Comparison of ENCODE assay signal across 9 mouse cellular contexts in the genomic region with DNA sequence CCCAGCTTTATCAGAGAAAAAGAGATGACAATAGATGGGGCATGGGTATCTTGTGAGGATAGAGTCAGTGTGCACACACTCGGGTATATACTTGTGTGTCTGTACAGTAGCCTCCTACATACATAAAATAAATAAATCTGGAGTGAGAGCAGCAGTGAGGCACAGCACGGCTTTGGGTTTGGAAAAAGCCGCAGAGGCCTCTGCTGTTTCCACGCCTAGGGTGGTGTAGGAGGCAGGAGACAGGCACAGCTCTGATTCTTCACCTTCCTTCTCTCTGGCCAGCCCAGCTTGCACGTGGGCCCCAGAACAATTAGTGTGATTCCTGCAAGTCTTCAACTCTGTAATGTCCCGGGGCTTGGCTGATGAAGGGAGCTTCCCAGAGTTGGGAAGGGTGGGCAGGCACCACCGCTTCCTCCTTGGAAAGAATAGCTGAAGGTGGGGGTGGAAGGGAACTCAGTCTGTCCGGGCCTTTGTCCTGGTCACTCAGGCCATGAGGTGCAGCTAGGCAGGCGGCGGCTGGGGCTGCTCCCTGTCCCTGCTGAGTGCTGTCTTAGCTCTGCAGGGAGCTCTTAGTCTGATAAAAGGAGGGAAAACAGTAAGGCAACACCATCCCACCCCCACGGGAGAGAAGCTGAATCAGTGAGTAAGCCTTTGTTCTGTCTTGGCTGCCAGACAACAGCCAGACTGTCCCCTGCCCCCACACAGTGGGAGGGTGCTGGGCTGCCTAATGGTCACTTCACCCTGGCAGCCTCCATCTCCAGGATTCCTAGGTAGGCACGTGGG. TPM values are rescaled to one million over a fixed set of nuclear protein-coding genes. Genes with fewer than 3 reads are reported as not detected.
DNase-seq lines count a peak whose midpoint lies in the region; ATAC-seq and TF ChIP-seq lines count a peak whose summit lies in the region.
"Had no signal": no experiment of that assay in that cellular context is flagged by ENCODE, and none has a peak within 500 bp of the region (broad histone marks: within the 10 kb centered on the region; RNA-seq: fewer than 3 reads in every experiment).

No protein-coding gene starts in this region.

- peak; percentile 77 for ATAC-seq in forebrain, embryonic 11.5 days (replicated peaks; ENCODE audit: low FRiP score)
- peak; percentile 78 for ATAC-seq in hindbrain, embryonic 12.5 days (ENCODE audit: low FRiP score)
- peak; percentile 75 for ATAC-seq in neural tube, embryonic 12.5 days (ENCODE audit: low FRiP score, low read depth)
- ATAC-seq in megakaryocyte-erythroid progenitor cell, adult 5-6 weeks (replicated peaks; ENCODE audit: low FRiP score, low TSS enrichment, poor library complexity, severe bottlenecking): no peak

- no peak for TF ChIP-seq POLR2A in brain, embryonic 14.5 days (IDR thresholded peaks at IDR 0.05; ENCODE audit: borderline replicate concordance, extremely low read depth, insufficient read depth, insufficient read length, poor library complexity, severe bottlenecking)

- H3K27ac ChIP-seq in forebrain, embryonic 11.5 days (ENCODE audit: low read depth, low read length): peak overlapping the region; percentile 62
- H3K27ac ChIP-seq in hindbrain, embryonic 12.5 days: peak overlapping the region; percentile 84
- H3K27ac ChIP-seq in neural tube, embryonic 12.5 days: peak overlapping the region; percentile 47

- TF ChIP-seq CTCF in brain, embryonic 14.5 days (IDR thresholded peaks at IDR 0.05; ENCODE audit: borderline replicate concordance, extremely low read depth, insufficient read depth, insufficient read length): no peak

- intact Hi-C loops in gastrocnemius, postnatal 14 days (cut with DNase I; ENCODE audit: low total_unique reads): no loop called here
- intact Hi-C loops in gastrocnemius, postnatal 36 days (cut with DNase I): no loop called here
- intact Hi-C loops in left cerebral cortex, postnatal 14 days (cut with DNase I): no loop called here

- H3K27me3 ChIP-seq in forebrain, embryonic 11.5 days (ENCODE audit: control insufficient read depth, insufficient read depth, low read length): no peaks in the 10 kb centered on the region
- peaks cover 5% of the 10 kb centered on the region; the same call in 1 of the 2 replicates for H3K27me3 ChIP-seq in hindbrain, embryonic 12.5 days
- H3K27me3 ChIP-seq in neural tube, embryonic 12.5 days (replicated peaks): no peaks in the 10 kb centered on the region
- H3K27me3 ChIP-seq: CH12.LX had no signal

- H3K36me3 ChIP-seq in forebrain, embryonic 11.5 days (ENCODE audit: control insufficient read depth, insufficient read depth, low read length): no peaks in the 10 kb centered on the region
- peaks cover 10% of the 10 kb centered on the region for H3K36me3 ChIP-seq in hindbrain, embryonic 12.5 days
- peaks cover 5% of the 10 kb centered on the region; the same call in 1 of the 2 replicates for H3K36me3 ChIP-seq in neural tube, embryonic 12.5 days

- peak overlapping the region; percentile 55 for H3K9ac ChIP-seq in forebrain, embryonic 11.5 days (ENCODE audit: low read length)
- H3K9ac ChIP-seq in hindbrain, embryonic 12.5 days: peak overlapping the region; percentile 40
- peak overlapping the region; percentile 22; the same call in 1 of the 2 replicates for H3K9ac ChIP-seq in neural tube, embryonic 12.5 days

- no peak overlapping the region for H3K4me3 ChIP-seq in forebrain, embryonic 11.5 days (ENCODE audit: low read depth, low read length)
- no peak overlapping the region for H3K4me3 ChIP-seq in hindbrain, embryonic 12.5 days
- no peak overlapping the region for H3K4me3 ChIP-seq in neural tube, embryonic 12.5 days

- H3K4me1 ChIP-seq in forebrain, embryonic 11.5 days (replicated peaks; ENCODE audit: control insufficient read depth, insufficient read depth, low read length): peaks cover 11% of the 10 kb centered on the region
- H3K4me1 ChIP-seq in hindbrain, embryonic 12.5 days: peaks cover 33% of the 10 kb centered on the region
- peaks cover 22% of the 10 kb centered on the region for H3K4me1 ChIP-seq in neural tube, embryonic 12.5 days

- no peaks in the 10 kb centered on the region for H3K9me3 ChIP-seq in forebrain, embryonic 11.5 days (ENCODE audit: control insufficient read depth, low read length)
- no peaks in the 10 kb centered on the region for H3K9me3 ChIP-seq in hindbrain, embryonic 12.5 days (replicated peaks)
- no peaks in the 10 kb centered on the region for H3K9me3 ChIP-seq in neural tube, embryonic 12.5 days

- DNase-seq in gastrocnemius, postnatal 14 days: peak; percentile 48
- no peak for DNase-seq in gastrocnemius, postnatal 36 days
- peak; percentile 82 for DNase-seq in brain, embryonic 14.5 days (ENCODE audit: low read depth)
- peak; percentile 67 for DNase-seq in forebrain, embryonic 11.5 days (ENCODE audit: low spot score)
- DNase-seq in left cerebral cortex, postnatal 14 days (ENCODE audit: low spot score in 2 of 2): peak; percentile 54 to 91

- peak overlapping the region; percentile 31; the same call in 1 of the 2 replicates for H3K4me2 ChIP-seq in forebrain, embryonic 11.5 days (ENCODE audit: low read depth, low read length, severe bottlenecking)
- peak overlapping the region; percentile 17; the same call in 1 of the 2 replicates for H3K4me2 ChIP-seq in hindbrain, embryonic 12.5 days (replicated peaks)
- H3K4me2 ChIP-seq in neural tube, embryonic 12.5 days (replicated peaks): peak overlapping the region; percentile 21; the same call in 1 of the 2 replicates

- 5% methylated on average over 12 of the region's 12 CpGs for WGBS in forebrain, embryonic 11.5 days
- 5% methylated on average over 12 of the region's 12 CpGs for WGBS in hindbrain, embryonic 12.5 days
- WGBS in neural tube, embryonic 12.5 days: 5% methylated on average over 12 of the region's 12 CpGs

RNA-seq across cellular contexts. Expression of gene Pik3ip1, which starts 7.2 kb away (rescaled TPM):
- total RNA-seq in gastrocnemius, postnatal 14 days (2021): 10 to 100 TPM; 10.4 to 13.0 TPM
- total RNA-seq in gastrocnemius, postnatal 36 days (2021): 10 to 100 TPM; 21.2 to 25.0 TPM
- 17.0 and 24.6 TPM in 2 replicates for polyA plus RNA-seq in brain, embryonic 14.5 days (2012; rRNA removed)
- polyA plus RNA-seq in forebrain, embryonic 11.5 days (2014; fragmentation: Nextera tagmentation; extraction: Ambion mirVana): 9.7 and 10.6 TPM in 2 replicates
- 19.9 and 22.0 TPM in 2 replicates for polyA plus RNA-seq in hindbrain, embryonic 12.5 days (2016; fragmentation: Nextera tagmentation; extraction: Ambion mirVana)
- total RNA-seq in left cerebral cortex, postnatal 14 days (2021): 10 to 100 TPM; 25.7 to 26.5 TPM
- polyA plus RNA-seq in neural tube, embryonic 12.5 days (2016; fragmentation: Nextera tagmentation; extraction: Ambion mirVana): 21.2 and 22.6 TPM in 2 replicates
- total RNA-seq in megakaryocyte-erythroid progenitor cell, adult 5-6 weeks (2014; fragmentation: Nextera tagmentation): 8.3 and 20.5 TPM in 2 replicates
- 17.5 and 28.1 TPM in 2 replicates for total RNA-seq in megakaryocyte-erythroid progenitor cell, adult 5-6 weeks (2017)

RNA-seq across cellular contexts. Expression of gene Patz1, which starts 48.7 kb away (rescaled TPM):
- 10 to 100 TPM; 11.8 to 12.8 TPM for total RNA-seq in gastrocnemius, postnatal 14 days (2021)
- 10 to 100 TPM in 1 of 2 experiments, 1 to 10 TPM in 1; 8.3 to 19.4 TPM for total RNA-seq in gastrocnemius, postnatal 36 days (2021)
- polyA plus RNA-seq in brain, embryonic 14.5 days (2012; rRNA removed): 96.7 and 102 TPM in 2 replicates
- 130 and 131 TPM in 2 replicates for polyA plus RNA-seq in forebrain, embryonic 11.5 days (2014; fragmentation: Nextera tagmentation; extraction: Ambion mirVana)
- 115 and 119 TPM in 2 replicates for polyA plus RNA-seq in hindbrain, embryonic 12.5 days (2016; fragmentation: Nextera tagmentation; extraction: Ambion mirVana)
- total RNA-seq in left cerebral cortex, postnatal 14 days (2021): 10 to 100 TPM; 39.6 to 43.0 TPM
- 115 and 117 TPM in 2 replicates for polyA plus RNA-seq in neural tube, embryonic 12.5 days (2016; fragmentation: Nextera tagmentation; extraction: Ambion mirVana)
- total RNA-seq in megakaryocyte-erythroid progenitor cell, adult 5-6 weeks (2014; fragmentation: Nextera tagmentation): 89.5 and 92.4 TPM in 2 replicates
- 64.2 and 78.3 TPM in 2 replicates for total RNA-seq in megakaryocyte-erythroid progenitor cell, adult 5-6 weeks (2017)

Comparison
In these comparisons a context has a peak if more than half of its experiments do, and no peak if none do; other contexts are left out.
1. DNase-seq: peak in gastrocnemius, postnatal 14 days (single experiment), brain, embryonic 14.5 days (single experiment), forebrain, embryonic 11.5 days (single experiment) and left cerebral cortex, postnatal 14 days (2 of 2); none in gastrocnemius, postnatal 36 days (0 of 2).
2. Peak in every context shown above with its lines, with median percentiles within 50 percentile points of each other: H3K27ac ChIP-seq, H3K4me2 ChIP-seq and H3K9ac ChIP-seq.